Mouse (Mus musculus) E14TG2a.4 (cell line): ENCODE measurements around the gene Gm42372.

Experiments used
- CTCF ChIP-seq: conservative IDR thresholded peaks from 2 replicates; pipeline ENCODE4 v1.5.1; 2014; ENCODE audit warnings: low read length
- POU5F1 ChIP-seq: IDR thresholded peaks from 2 replicates; pipeline ENCODE4 v1.6.1; 2014; ENCODE audit warnings: low read length, borderline replicate concordance

GRCm38 (mm10) chr7:16959539-16960187 is 23.2 kb upstream of the Gm42372 start, which contains the start of gene Pnmal1:
- TF ChIP-seq CTCF (no peak), POU5F1 (no peak)
